Mouse (Mus musculus) gastrocnemius, adult 2 months (tissue): ENCODE data around the gene Ehd1. TPM values are rescaled to one million over a fixed set of nuclear protein-coding genes. Genes with fewer than 3 reads are reported as not detected.

Source experiments
- DNase-seq: peaks from one replicate; pipeline ENCODE4 v3.0.0; 2022
- H3K27ac ChIP-seq: fragments of 200-600 bp; 2 replicates; pipeline ENCODE4 v1.8.1; 2022; ENCODE audit warnings: mild to moderate bottlenecking
- H3K4me3 ChIP-seq: fragments of 200-600 bp; 2 replicates; pipeline ENCODE4 v1.8.1; 2022; ENCODE audit warnings: mild to moderate bottlenecking, moderate library complexity
- CTCF ChIP-seq: fragments of 200-600 bp; IDR thresholded peaks from 2 replicates; pipeline ENCODE4 v1.8.1; 2022; ENCODE audit warnings: antibody characterized with exemption, mild to moderate bottlenecking, moderate library complexity
- intact Hi-C: fragments of 180-260 bp; cut with DNase I; formaldehyde crosslinking; loops from one replicate; pipeline ENCODE4 v1.15.1; 2025
- long read RNA-seq, 2 experiments: library from polyadenylated mRNA; stranded (forward); transcript quantifications; one replicate each; pipeline ENCODE4 v2.0.0; 2021
- total RNA-seq, 2 experiments: library from RNA; stranded (reverse); gene quantifications; 2 replicates each; pipeline ENCODE4 v1.2.3; 2021

The Ehd1 gene
- 10 to 100 TPM; 28.4 to 32.3 TPM for total RNA-seq
- long read RNA-seq, experiment 1, transcript Ehd1-201 (5 exons, 3,353 nt), result major isoform, 74 of 80 reads
- long read RNA-seq, experiment 1, partial matches to known transcripts, result 0 of 80 reads
- long read RNA-seq, experiment 1, other reads (novel, unspliced or antisense), result 6 of 80 reads
- long read RNA-seq, experiment 2, transcript Ehd1-201 (5 exons, 3,353 nt), result major isoform, 38 of 44 reads
- long read RNA-seq, experiment 2, partial matches to known transcripts, result 1 of 44 reads
- long read RNA-seq, experiment 2, other reads (novel, unspliced or antisense), result 5 of 44 reads

GRCm38 (mm10) chr19:6276426-6277421, at the start of gene Ehd1:
Gene Ehd1 (plus strand): TSS chr19:6276725.
- peak; percentile 99 for DNase-seq
- intact Hi-C loops, result loop anchor here (2.0 kb wide), 1 partner anchor 28 kb away; no protein-coding TSS in a partner anchor
- TF ChIP-seq CTCF, result peak; percentile 89
- Histone ChIP-seq H3K27ac (peak within 1 kb of the TSS; percentile 97), H3K4me3 (peak within 1 kb of the TSS; percentile 98)

- TF ChIP-seq CTCF, result no peak
- intact Hi-C loops, result no loop called here
- DNase-seq, result no peak
- Histone ChIP-seq H3K27ac (no peak overlapping the region), H3K4me3 (no peak overlapping the region)
Measured at GRCm38 (mm10) chr19:6226763-6227162, 49.8 kb upstream of the Ehd1 start.

- no peak for DNase-seq
- Histone ChIP-seq H3K4me3 (no peak overlapping the region), H3K27ac (no peak overlapping the region)
- intact Hi-C loops, result no loop called here
- TF ChIP-seq CTCF, result no peak
Measured at GRCm38 (mm10) chr19:6227864-6228263, 48.7 kb upstream of the Ehd1 start.

- no peak for TF ChIP-seq CTCF
- intact Hi-C loops, result no loop called here
- Histone ChIP-seq H3K27ac (no peak overlapping the region), H3K4me3 (no peak overlapping the region)
- peak; percentile 73 for DNase-seq
Measured at GRCm38 (mm10) chr19:6230411-6230810, 46.1 kb upstream of the Ehd1 start.

- intact Hi-C loops, result no loop called here
- H3K4me3 ChIP-seq, result no peak overlapping the region
- no peak for DNase-seq
- no peak overlapping the region for H3K27ac ChIP-seq
- no peak for TF ChIP-seq CTCF
Measured at GRCm38 (mm10) chr19:6231036-6231435, 45.5 kb upstream of the Ehd1 start.

- H3K27ac ChIP-seq, result no peak overlapping the region
- H3K4me3 ChIP-seq, result no peak overlapping the region
- no peak for TF ChIP-seq CTCF
- DNase-seq, result no peak
- intact Hi-C loops, result loop anchor here (2.0 kb wide), 1 partner anchor 93 kb away; the partner anchor contains the start of genes Arl2 and Batf2
Measured at GRCm38 (mm10) chr19:6233647-6234046, 42.9 kb upstream of the Ehd1 start.

GRCm38 (mm10) chr19:6234337-6235083, 42.0 kb upstream of the Ehd1 start:
- intact Hi-C loops, result loop anchor here (2.0 kb wide), 1 partner anchor 94 kb away; the partner anchor contains the start of genes Arl2 and Batf2
- Histone ChIP-seq H3K27ac (peak overlapping the region; percentile 100), H3K4me3 (peak overlapping the region; percentile 93)
- DNase-seq, result no peak
- TF ChIP-seq CTCF, result no peak

GRCm38 (mm10) chr19:6235084-6236052, 41.2 kb upstream of the Ehd1 start, which contains the start of gene Ppp2r5b:
Gene Ppp2r5b (minus strand): TSS chr19:6235872.
- H3K27ac ChIP-seq, result peak within 1 kb of the TSS; percentile 100
- intact Hi-C loops, result loop anchor here (2.0 kb wide), 1 partner anchor 95 kb away; the partner anchor contains the start of genes Arl2 and Batf2
- peak; percentile 97 for DNase-seq
- TF ChIP-seq CTCF, result peak; percentile 74
- H3K4me3 ChIP-seq, result peak within 1 kb of the TSS; percentile 93

GRCm38 (mm10) chr19:6236053-6236441, 40.5 kb upstream of the Ehd1 start:
- Histone ChIP-seq H3K4me3 (peak overlapping the region; percentile 93), H3K27ac (peak overlapping the region; percentile 100)
- intact Hi-C loops, result no loop called here
- no peak for TF ChIP-seq CTCF
- DNase-seq, result peak; percentile 93

- intact Hi-C loops, result no loop called here
- DNase-seq, result peak; percentile 18
- peak overlapping the region; percentile 100 for H3K27ac ChIP-seq
- no peak overlapping the region for H3K4me3 ChIP-seq
- no peak for TF ChIP-seq CTCF
Measured at GRCm38 (mm10) chr19:6236842-6237241, 39.7 kb upstream of the Ehd1 start.

- H3K27ac ChIP-seq, result no peak overlapping the region
- intact Hi-C loops, result no loop called here
Measured at GRCm38 (mm10) chr19:6238740-6239139, 37.8 kb upstream of the Ehd1 start.

More at GRCm38 (mm10) chr19:6238740-6239139, 37.8 kb upstream of the Ehd1 start:
- no peak for TF ChIP-seq CTCF
- no peak overlapping the region for H3K4me3 ChIP-seq
- peak; percentile 10 for DNase-seq
